Mouse (Mus musculus): ENCODE data around the gene Prrt1. TPM values are rescaled to one million over a fixed set of nuclear protein-coding genes. Genes with fewer than 3 reads are reported as not detected.

The Prrt1 gene
- total and polyA plus RNA-seq, 3 experiments = 1.0 TPM; not detected in 2

DNA sequence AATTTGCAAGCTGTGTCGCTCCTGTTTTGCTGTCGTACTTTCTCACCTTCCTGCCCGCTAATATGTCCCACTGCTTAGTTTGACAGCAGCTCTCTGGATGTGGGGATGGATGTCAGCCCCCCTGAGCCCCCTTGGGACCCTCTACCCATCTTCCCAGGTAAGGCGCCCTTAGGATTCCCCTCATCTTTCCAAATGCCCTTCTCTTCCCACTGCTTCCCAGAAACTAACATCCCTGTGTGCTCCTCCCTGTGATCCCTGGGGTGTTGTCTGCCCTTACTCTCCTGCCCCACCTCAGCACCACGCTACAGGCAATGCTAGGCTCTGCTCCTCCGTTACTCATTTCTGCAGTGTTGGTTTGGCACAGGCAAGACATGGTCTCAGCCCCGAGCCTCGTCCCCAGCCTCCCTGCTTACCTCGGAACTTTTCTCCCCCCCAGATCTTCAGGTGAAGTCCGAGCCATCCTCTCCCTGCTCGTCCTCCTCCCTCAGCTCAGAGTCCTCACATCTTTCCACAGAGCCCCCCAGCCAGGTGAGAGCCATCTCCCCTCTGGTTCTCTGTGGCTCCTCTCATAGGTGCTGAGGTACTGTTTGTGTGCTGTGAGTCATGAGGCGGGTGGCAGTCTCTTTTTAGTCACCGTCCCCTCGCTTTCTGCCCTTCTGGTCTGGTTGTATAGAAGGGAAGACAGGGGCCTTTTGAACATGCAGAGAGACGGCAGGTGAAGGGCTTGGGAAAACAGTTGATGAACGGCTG is 19.0 kb downstream of the Prrt1 start:
- Histone ChIP-seq H3K36me3 (ENCODE audit: control insufficient read depth in 1 of 2, insufficient read depth in 2 of 2, low read length in 2 of 2) (peaks cover 0 to 12% of the 10 kb centered on the region in 2 experiments; a peak in 2 of 4 replicates), H3K27ac (ENCODE audit: control insufficient read depth, low read depth, low read length) (no peak overlapping the region), H3K4me3 (ENCODE audit: control insufficient read depth in 1 of 2, insufficient read depth in 1 of 2, low read depth in 2 of 2, low read length in 2 of 2) (peak overlapping the region; percentile 78 to 85; a peak in 3 of 4 replicates), H3K4me1 (ENCODE audit: control insufficient read depth in 1 of 2, insufficient read depth in 2 of 2, low read length in 2 of 2) (peaks cover 0 to 20% of the 10 kb centered on the region in 2 experiments; a peak in 3 of 4 replicates), H3K9ac (ENCODE audit: control insufficient read depth, low read depth, low read length, poor library complexity, severe bottlenecking) (peak overlapping the region; percentile 84), H3K79me2 (ENCODE audit: control insufficient read depth, insufficient read depth, low read length, poor library complexity) (peaks cover 15% of the 10 kb centered on the region), H3K9me3 (replicated peaks; ENCODE audit: insufficient read depth, low read length) (no peaks in the 10 kb centered on the region), H3K27me3 (ENCODE audit: control insufficient read depth in 1 of 2, insufficient read depth in 2 of 2, low read length in 2 of 2) (no peaks in the 10 kb centered on the region)
- DNase-seq (ENCODE audit: low read depth, low spot score) = no peak
- TF ChIP-seq ZNF384 (IDR thresholded peaks at IDR 0.05; ENCODE audit: low read depth, low read length) (no peak), GABPA (IDR thresholded peaks at IDR 0.05; ENCODE audit: low read depth, low read length) (no peak), BHLHE40 (IDR thresholded peaks at IDR 0.05; ENCODE audit: borderline replicate concordance, low read depth, low read length) (no peak), NRF1 (IDR thresholded peaks at IDR 0.05; ENCODE audit: insufficient read depth, low read depth, low read length, poor library complexity, severe bottlenecking) (no peak), MAX (IDR thresholded peaks at IDR 0.05; ENCODE audit: low read length) (no peak)

DNA sequence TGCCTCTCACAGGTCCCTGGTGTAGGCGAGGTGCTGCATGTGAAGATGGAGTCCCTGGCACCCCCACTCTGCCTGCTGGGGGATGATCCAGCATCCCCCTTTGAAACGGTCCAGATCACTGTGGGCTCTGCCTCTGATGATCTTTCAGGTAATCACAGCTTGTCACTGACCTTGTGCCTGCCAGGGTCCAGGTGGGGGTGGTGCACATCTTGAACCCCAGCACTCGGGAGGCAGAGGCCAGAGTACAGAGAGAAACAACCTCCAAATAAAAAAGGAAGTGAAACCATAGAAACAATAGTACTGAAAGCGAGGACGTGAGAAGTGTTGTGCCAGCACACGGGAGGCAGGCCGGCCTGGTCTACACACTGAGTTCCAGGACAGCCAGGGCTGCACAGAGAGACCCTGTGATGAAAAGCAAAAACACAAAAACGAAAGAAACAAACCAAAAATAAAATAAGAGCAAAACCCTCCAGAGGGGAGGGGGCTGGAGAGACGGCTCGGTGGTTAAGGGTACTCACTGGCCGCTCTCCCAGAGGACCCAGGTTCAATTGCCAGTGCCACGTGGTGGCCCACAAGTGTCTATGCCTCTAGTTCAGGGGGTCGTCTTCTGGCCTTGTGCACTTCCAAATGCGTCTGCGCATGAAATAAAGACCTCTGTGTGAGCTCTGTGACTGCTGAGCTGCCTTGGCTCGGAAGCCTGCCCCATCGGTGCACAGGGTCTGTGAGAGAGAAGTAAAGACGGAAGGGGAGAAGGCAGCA is 20.0 kb downstream of the Prrt1 start:
- no peaks in the 10 kb centered on the region for H3K27me3 ChIP-seq (ENCODE audit: control insufficient read depth in 1 of 2, insufficient read depth in 2 of 2, low read length in 2 of 2)
- no peaks in the 10 kb centered on the region for H3K9me3 ChIP-seq (replicated peaks; ENCODE audit: insufficient read depth, low read length)
- H3K4me1 ChIP-seq (ENCODE audit: control insufficient read depth in 1 of 2, insufficient read depth in 2 of 2, low read length in 2 of 2) = peaks cover 0 to 14% of the 10 kb centered on the region in 2 experiments; a peak in 3 of 4 replicates
- H3K27ac ChIP-seq (ENCODE audit: control insufficient read depth, low read depth, low read length) = no peak overlapping the region
- H3K4me3 ChIP-seq (ENCODE audit: control insufficient read depth in 1 of 2, insufficient read depth in 1 of 2, low read depth in 2 of 2, low read length in 2 of 2) = no peak overlapping the region
- H3K36me3 ChIP-seq (ENCODE audit: control insufficient read depth in 1 of 2, insufficient read depth in 2 of 2, low read length in 2 of 2) = peaks cover 0 to 9% of the 10 kb centered on the region in 2 experiments; a peak in 2 of 4 replicates
- DNase-seq (ENCODE audit: low read depth, low spot score) = no peak
- TF ChIP-seq GABPA (IDR thresholded peaks at IDR 0.05; ENCODE audit: low read depth, low read length) (no peak), USF1 (IDR thresholded peaks at IDR 0.05; ENCODE audit: low read depth, low read length) (no peak), ZKSCAN1 (IDR thresholded peaks at IDR 0.05; ENCODE audit: low read depth, low read length) (no peak), POLR2AphosphoS2 (IDR thresholded peaks at IDR 0.05; ENCODE audit: low read length) (no peak)
- peaks cover 15% of the 10 kb centered on the region for H3K79me2 ChIP-seq (ENCODE audit: control insufficient read depth, insufficient read depth, low read length, poor library complexity)
- H3K9ac ChIP-seq (ENCODE audit: control insufficient read depth, low read depth, low read length, poor library complexity, severe bottlenecking) = no peak overlapping the region

DNA sequence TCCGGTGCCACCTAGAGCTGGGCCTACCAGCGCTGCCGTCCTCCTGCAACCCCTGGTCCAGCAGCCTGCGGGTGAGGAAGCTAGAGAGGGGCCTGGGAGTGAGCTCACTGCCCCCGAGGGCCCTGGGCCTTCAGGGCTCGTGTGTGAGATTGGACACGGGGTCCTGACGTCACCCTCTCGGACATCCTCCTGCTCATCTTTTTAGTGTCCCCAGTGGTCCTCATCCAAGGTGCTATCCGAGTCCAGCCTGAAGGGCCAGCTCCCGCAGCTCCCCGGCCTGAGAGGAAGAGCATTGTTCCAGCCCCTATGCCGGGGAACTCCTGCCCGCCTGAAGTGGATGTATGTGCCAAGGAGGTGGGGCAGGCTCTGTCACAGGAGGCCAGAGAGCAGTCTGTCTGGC is 21.4 kb downstream of the Prrt1 start:
- Histone ChIP-seq H3K9me3 (replicated peaks; ENCODE audit: insufficient read depth, low read length) (no peaks in the 10 kb centered on the region), H3K4me3 (ENCODE audit: control insufficient read depth in 1 of 2, insufficient read depth in 1 of 2, low read depth in 2 of 2, low read length in 2 of 2) (no peak overlapping the region), H3K79me2 (ENCODE audit: control insufficient read depth, insufficient read depth, low read length, poor library complexity) (peaks cover 15% of the 10 kb centered on the region), H3K27ac (ENCODE audit: control insufficient read depth, low read depth, low read length) (no peak overlapping the region), H3K9ac (ENCODE audit: control insufficient read depth, low read depth, low read length, poor library complexity, severe bottlenecking) (no peak overlapping the region), H3K4me1 (ENCODE audit: control insufficient read depth in 1 of 2, insufficient read depth in 2 of 2, low read length in 2 of 2) (peaks cover 0 to 8% of the 10 kb centered on the region in 2 experiments; a peak in 2 of 4 replicates), H3K27me3 (ENCODE audit: control insufficient read depth in 1 of 2, insufficient read depth in 2 of 2, low read length in 2 of 2) (no peaks in the 10 kb centered on the region), H3K36me3 (ENCODE audit: control insufficient read depth in 1 of 2, insufficient read depth in 2 of 2, low read length in 2 of 2) (peaks cover 0 to 5% of the 10 kb centered on the region in 2 experiments; a peak in 2 of 4 replicates)
- no peak for DNase-seq (ENCODE audit: low read depth, low spot score)
- TF ChIP-seq MEF2A (IDR thresholded peaks at IDR 0.05; ENCODE audit: extremely low read depth, insufficient replicate concordance, low read depth, low read length, poor library complexity, severe bottlenecking) (no peak), MYB (IDR thresholded peaks at IDR 0.05; ENCODE audit: low read depth, low read length) (no peak), ZNF384 (IDR thresholded peaks at IDR 0.05; ENCODE audit: low read depth, low read length) (no peak)

Measured in MEL (cell line).